Mouse (Mus musculus): ENCODE measurements around the gene Ank.

DNA sequence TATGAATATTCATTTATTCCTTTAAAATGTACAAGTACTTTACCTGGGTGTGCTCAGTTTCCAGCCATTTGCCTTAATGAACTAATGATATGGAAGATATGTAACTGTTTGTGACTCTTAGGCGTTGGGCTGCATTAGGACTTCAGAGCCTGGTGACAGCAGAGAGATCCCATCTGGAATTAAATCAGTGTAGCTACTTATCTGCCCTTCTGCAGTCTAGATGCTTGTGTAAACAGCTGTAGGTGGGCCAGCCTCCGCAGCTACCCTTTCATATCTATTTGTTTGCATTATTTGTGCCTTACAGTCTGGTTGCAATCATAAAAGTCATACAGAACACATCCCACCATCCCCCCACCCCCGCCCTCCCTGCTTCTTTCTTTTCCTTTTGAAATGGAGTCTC, 16.7 kb downstream of the Ank start:
- TF ChIP-seq EP300 (IDR thresholded peaks at IDR 0.05) (no peak), CTCF (IDR thresholded peaks at IDR 0.05) (no peak)
